Mouse (Mus musculus) lung, adult 2 months (tissue): ENCODE measurements around the gene Get4. TPM values are rescaled to one million over a fixed set of nuclear protein-coding genes. Genes with fewer than 3 reads are reported as not detected.

Experiments used
- DNase-seq: peaks from one replicate; pipeline ENCODE4 v3.0.0; 2022
- H3K4me1 ChIP-seq: fragments of 200-500 bp; 2 replicates; pipeline ENCODE4 v1.6.1; 2011; ENCODE audit warnings: low read length; ENCODE audit not compliant: control insufficient read depth, insufficient read depth
- H3K4me3 ChIP-seq: fragments of 200-500 bp; replicated peaks from 2 replicates; pipeline ENCODE3; 2011; ENCODE audit warnings: low read depth, mild to moderate bottlenecking, control low read depth, low read length; ENCODE audit errors: extremely low read depth
- CTCF ChIP-seq: fragments of 200-500 bp; IDR thresholded peaks from 2 replicates; pipeline ENCODE4 v1.5.1; 2011; ENCODE audit warnings: mild to moderate bottlenecking, low read length, control low read depth; ENCODE audit not compliant: insufficient read depth
- POLR2A ChIP-seq: fragments of 200-500 bp; IDR thresholded peaks from 2 replicates; pipeline ENCODE4 v1.6.1; 2011; ENCODE audit warnings: low read depth, mild to moderate bottlenecking, control low read depth, low read length, borderline replicate concordance; ENCODE audit errors: extremely low read depth
- WGBS: fragments of 180-500 bp; shearing (Covaris S2); methylation state at CpG from one replicate; pipeline ENCODE4 v1.1.7; 2018; 5-methylcytosine and 5-hydroxymethylcytosine counted together
- polyA plus RNA-seq: library from polyadenylated mRNA; depleted of rRNA; stranded (reverse); fragments of >200 nt; gene quantifications from 2 replicates; pipeline ENCODE4 v1.2.3, GENCODE M21; 2012

The Get4 gene
- polyA plus RNA-seq, 1 experiment = 105 TPM

DNA sequence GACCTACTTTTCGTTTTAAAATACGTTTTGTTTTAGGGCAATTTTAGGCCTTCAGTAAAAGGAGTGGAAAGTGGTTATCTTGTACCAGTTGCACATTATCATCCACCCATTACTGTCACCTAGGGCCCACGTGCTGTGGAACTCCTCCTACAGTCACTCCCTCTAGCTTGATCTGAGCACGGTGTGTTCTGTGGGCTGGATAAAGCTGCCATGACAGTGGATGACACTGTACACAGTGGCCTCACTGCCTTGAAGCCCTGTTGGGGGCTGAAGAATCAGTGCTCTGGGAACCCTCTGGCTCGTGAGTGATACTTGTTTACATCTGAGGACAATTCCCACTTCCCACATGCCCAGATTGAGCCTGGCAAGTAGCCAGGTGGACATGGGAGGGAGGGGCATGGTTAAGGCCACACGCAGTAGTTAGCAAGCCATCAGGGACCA, 1.2 kb downstream of the Get4 start:
- 2% methylated on average over 6 of the region's 6 CpGs for WGBS
- Histone ChIP-seq H3K4me1 (peaks cover 26% of the 10 kb centered on the region), H3K4me3 (peak overlapping the region; percentile 95)
- TF ChIP-seq POLR2A (0 out of 2 replicates have a peak, but pooled peaks have one; percentile 20), CTCF (no peak)
- peak; percentile 34 for DNase-seq

DNA sequence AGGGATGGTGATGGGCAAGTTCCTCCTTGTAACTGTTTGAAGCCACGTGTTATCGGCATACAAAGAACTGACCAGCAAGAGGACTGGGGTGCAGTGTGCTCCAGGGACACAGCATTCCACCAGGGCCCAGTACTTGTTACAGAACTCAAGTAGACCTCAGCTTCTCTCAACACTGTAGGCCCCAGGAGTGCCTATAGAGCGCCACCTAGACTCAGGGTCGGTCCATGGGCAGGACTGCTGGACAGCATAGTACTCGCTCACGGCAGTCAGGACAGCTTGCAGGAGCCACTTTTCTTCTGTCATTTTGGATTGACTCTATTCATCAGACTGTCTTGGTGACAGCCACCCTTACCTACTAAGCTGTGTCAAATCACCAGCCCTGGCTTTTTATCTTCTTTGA, 2.8 kb downstream of the Get4 start:
- TF ChIP-seq POLR2A (no peak), CTCF (0 out of 2 replicates have a peak, but pooled peaks have one; percentile 11)
- 66% methylated on average over 6 of the region's 6 CpGs for WGBS
- no peak for DNase-seq
- no peak overlapping the region for H3K4me3 ChIP-seq
- H3K4me1 ChIP-seq = peaks cover 26% of the 10 kb centered on the region

GRCm38 (mm10) chr5:139255777-139256176, 3.7 kb downstream of the Get4 start:
- no peak for TF ChIP-seq CTCF
- no peak for TF ChIP-seq POLR2A
- WGBS = 60% methylated on average over 6 of the region's 6 CpGs
- DNase-seq = no peak
- Histone ChIP-seq H3K4me3 (no peak overlapping the region), H3K4me1 (peaks cover 26% of the 10 kb centered on the region)

- WGBS = 55% methylated on average over 3 of the region's 3 CpGs
- TF ChIP-seq POLR2A = no peak
- no peak for TF ChIP-seq CTCF
- Histone ChIP-seq H3K4me3 (no peak overlapping the region), H3K4me1 (peaks cover 26% of the 10 kb centered on the region)
- no peak for DNase-seq
Measured at GRCm38 (mm10) chr5:139256211-139256765, 4.2 kb downstream of the Get4 start.

GRCm38 (mm10) chr5:139257265-139257664, 5.1 kb downstream of the Get4 start:
- Histone ChIP-seq H3K4me1 (peaks cover 26% of the 10 kb centered on the region), H3K4me3 (no peak overlapping the region)
- no peak for DNase-seq
- 50% methylated on average over 1 of the region's 1 CpGs for WGBS
- no peak for TF ChIP-seq POLR2A
- no peak for TF ChIP-seq CTCF

- TF ChIP-seq CTCF = no peak
- no peak for TF ChIP-seq POLR2A
- no peak for DNase-seq
- WGBS = 59% methylated on average over 4 of the region's 4 CpGs
- H3K4me3 ChIP-seq = no peak overlapping the region
- H3K4me1 ChIP-seq = peaks cover 26% of the 10 kb centered on the region
Measured at GRCm38 (mm10) chr5:139257818-139258217, 5.7 kb downstream of the Get4 start.

GRCm38 (mm10) chr5:139258371-139259035, 6.4 kb downstream of the Get4 start:
- 66% methylated on average over 8 of the region's 8 CpGs for WGBS
- H3K4me3 ChIP-seq = no peak overlapping the region
- peaks cover 23% of the 10 kb centered on the region for H3K4me1 ChIP-seq
- no peak for TF ChIP-seq POLR2A
- TF ChIP-seq CTCF = no peak
- DNase-seq = no peak

GRCm38 (mm10) chr5:139259853-139260252, 7.7 kb downstream of the Get4 start:
- Histone ChIP-seq H3K4me1 (peaks cover 18% of the 10 kb centered on the region), H3K4me3 (no peak overlapping the region)
- TF ChIP-seq POLR2A (no peak), CTCF (no peak)
- DNase-seq = peak; percentile 47
- 52% methylated on average over 5 of the region's 5 CpGs for WGBS

GRCm38 (mm10) chr5:139261403-139261802, 9.3 kb downstream of the Get4 start:
- WGBS = 85% methylated on average over 4 of the region's 4 CpGs
- no peak for TF ChIP-seq POLR2A
- TF ChIP-seq CTCF = no peak

DNA sequence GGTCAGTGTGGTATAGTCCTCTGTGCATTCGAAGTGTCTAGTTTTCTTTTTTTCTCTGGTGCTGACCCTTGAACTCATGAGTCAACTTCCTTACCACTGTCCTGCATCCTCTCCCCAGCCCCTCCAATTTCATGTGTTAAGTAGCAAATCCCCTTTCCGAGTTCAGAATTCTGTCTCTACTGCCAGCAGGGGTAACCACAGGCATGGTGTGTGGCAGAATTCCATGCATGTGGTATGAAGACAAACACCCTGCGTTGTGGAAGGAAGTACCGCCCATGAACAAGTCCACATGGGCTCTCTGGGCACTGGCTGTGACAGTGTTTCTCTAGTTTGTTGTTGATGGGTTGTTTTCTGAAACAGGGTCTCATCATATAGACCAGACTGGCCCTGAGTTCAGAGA, 15.5 kb downstream of the Get4 start:
- H3K4me3 ChIP-seq = no peak overlapping the region
- peaks cover 5% of the 10 kb centered on the region for H3K4me1 ChIP-seq
- TF ChIP-seq POLR2A = no peak
- no peak for TF ChIP-seq CTCF
- WGBS = 68% methylated on average over 4 of the region's 4 CpGs
- no peak for DNase-seq

More at GRCm38 (mm10) chr5:139261403-139261802, 9.3 kb downstream of the Get4 start:
- DNase-seq = no peak
- Histone ChIP-seq H3K4me1 (peaks cover 11% of the 10 kb centered on the region), H3K4me3 (no peak overlapping the region)
